Mouse (Mus musculus): ENCODE measurements around the gene Fam57b. TPM values are rescaled to one million over a fixed set of nuclear protein-coding genes. Genes with fewer than 3 reads are reported as not detected.

The Fam57b gene
- polyA plus RNA-seq, 1 experiment from 2014 or later = 10.5 TPM

DNA sequence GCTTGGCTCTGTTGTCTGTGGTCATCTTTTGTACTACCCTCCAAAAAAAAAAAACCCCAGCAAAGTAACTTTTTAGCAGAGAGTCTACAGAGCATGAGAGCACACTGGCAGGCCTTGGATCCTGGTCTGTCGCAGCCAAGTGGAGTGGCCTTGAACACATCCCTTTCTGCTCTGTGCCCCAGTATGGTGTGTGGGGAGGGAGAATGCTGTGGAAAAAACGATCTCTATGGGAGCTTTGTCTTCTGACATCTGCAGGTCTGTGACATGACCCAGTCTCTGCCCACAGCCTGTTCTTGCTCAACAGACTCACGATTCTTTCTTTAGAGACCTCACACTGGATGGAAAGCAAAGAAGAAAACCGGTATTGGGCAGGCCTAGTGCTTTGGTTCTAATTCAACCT, 36.5 kb upstream of the Fam57b start:
- 89% methylated on average over 4 of the region's 4 CpGs for WGBS
- no peak overlapping the region for H3K27ac ChIP-seq (ENCODE audit: low read depth, low read length)
- H3K9me3 ChIP-seq (ENCODE audit: control insufficient read depth, low read length) = no peaks in the 10 kb centered on the region
- peaks cover 11% of the 10 kb centered on the region for H3K36me3 ChIP-seq (ENCODE audit: control insufficient read depth, insufficient read depth, low read length)
- H3K4me3 ChIP-seq (ENCODE audit: low read depth, low read length) = no peak overlapping the region
- H3K9ac ChIP-seq (ENCODE audit: low read length) = no peak overlapping the region
- H3K4me2 ChIP-seq = peak overlapping the region; percentile 96
- no peaks in the 10 kb centered on the region for H3K27me3 ChIP-seq (ENCODE audit: control insufficient read depth, insufficient read depth, low read length)
- ATAC-seq (ENCODE audit: low FRiP score) = no peak
- DNase-seq (ENCODE audit: low spot score, missing footprints) = no peak
- peaks cover 9% of the 10 kb centered on the region for H3K4me1 ChIP-seq (ENCODE audit: control insufficient read depth, insufficient read depth, low read length)

GRCm38 (mm10) chr7:126761529-126762067, 35.9 kb upstream of the Fam57b start:
- Histone ChIP-seq H3K4me2 (no peak overlapping the region), H3K27ac (ENCODE audit: low read depth, low read length) (no peak overlapping the region), H3K9ac (ENCODE audit: low read length) (no peak overlapping the region)

DNA sequence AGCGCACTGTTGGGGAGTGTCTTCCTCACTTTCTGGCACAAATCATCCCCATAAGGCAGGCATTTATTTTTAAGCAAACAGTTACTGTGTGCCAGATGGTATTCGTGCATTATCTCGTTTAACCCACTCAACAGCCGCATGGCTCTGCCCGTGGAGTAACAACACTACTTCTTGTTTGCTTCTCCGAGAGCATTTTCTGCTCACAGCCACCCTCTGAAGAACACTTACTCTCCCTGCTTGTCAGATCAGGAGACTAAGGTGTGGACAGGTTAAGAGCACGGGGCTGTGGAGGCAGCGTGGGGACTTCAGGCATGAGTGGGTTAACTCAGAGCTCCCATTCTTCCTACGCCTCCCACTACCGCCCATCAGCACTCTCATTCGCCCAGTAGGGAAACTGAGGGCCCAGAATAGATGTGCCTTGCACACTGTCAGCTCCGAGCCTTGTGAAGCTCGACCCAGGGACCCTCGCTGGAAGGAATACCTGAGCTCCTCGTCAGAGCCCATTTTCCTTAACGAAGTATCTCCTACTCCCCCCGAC, 34.9 kb upstream of the Fam57b start:
- Histone ChIP-seq H3K4me2 (no peak overlapping the region), H3K4me3 (ENCODE audit: low read depth, low read length) (no peak overlapping the region), H3K27me3 (ENCODE audit: control insufficient read depth, insufficient read depth, low read length) (no peaks in the 10 kb centered on the region), H3K9me3 (ENCODE audit: control insufficient read depth, low read length) (no peaks in the 10 kb centered on the region), H3K36me3 (ENCODE audit: control insufficient read depth, insufficient read depth, low read length) (peaks cover 15% of the 10 kb centered on the region), H3K27ac (ENCODE audit: low read depth, low read length) (no peak overlapping the region), H3K9ac (ENCODE audit: low read length) (no peak overlapping the region; the same call in 1 of the 2 replicates), H3K4me1 (ENCODE audit: control insufficient read depth, insufficient read depth, low read length) (peaks cover 9% of the 10 kb centered on the region)
- 80% methylated on average over 17 of the region's 17 CpGs for WGBS
- peak; percentile 67 for DNase-seq (ENCODE audit: low spot score, missing footprints)
- no peak for ATAC-seq (ENCODE audit: low FRiP score)

More at GRCm38 (mm10) chr7:126761529-126762067, 35.9 kb upstream of the Fam57b start:
- Histone ChIP-seq H3K4me3 (ENCODE audit: low read depth, low read length) (no peak overlapping the region), H3K9me3 (ENCODE audit: control insufficient read depth, low read length) (no peaks in the 10 kb centered on the region), H3K36me3 (ENCODE audit: control insufficient read depth, insufficient read depth, low read length) (peaks cover 11% of the 10 kb centered on the region), H3K27me3 (ENCODE audit: control insufficient read depth, insufficient read depth, low read length) (no peaks in the 10 kb centered on the region), H3K4me1 (ENCODE audit: control insufficient read depth, insufficient read depth, low read length) (peaks cover 9% of the 10 kb centered on the region)
- WGBS = 78% methylated on average over 6 of the region's 6 CpGs
- DNase-seq (ENCODE audit: low spot score, missing footprints) (no peak), ATAC-seq (ENCODE audit: low FRiP score) (no peak)

DNA sequence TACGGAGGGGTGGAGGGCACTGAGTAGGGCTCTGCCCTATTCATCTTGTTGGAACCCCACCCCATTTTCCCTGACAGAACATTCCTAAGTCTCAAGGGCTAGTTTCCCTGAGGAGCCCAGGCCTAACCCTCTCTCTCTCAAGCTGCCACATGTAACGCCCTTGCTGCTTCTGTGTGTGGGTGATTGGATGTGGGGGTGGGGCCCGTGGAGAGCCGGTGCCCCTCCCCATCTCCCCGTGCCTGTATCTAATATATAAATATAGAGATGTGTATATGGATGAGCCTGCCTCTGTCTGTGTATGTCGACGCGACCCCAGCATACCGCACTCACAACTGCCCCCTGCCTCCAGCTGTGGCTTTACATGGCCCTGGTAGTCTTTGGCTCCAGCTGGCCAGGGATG, 31.9 kb upstream of the Fam57b start:
- ATAC-seq (ENCODE audit: low FRiP score) = no peak
- H3K27me3 ChIP-seq (ENCODE audit: control insufficient read depth, insufficient read depth, low read length) = no peaks in the 10 kb centered on the region
- WGBS = 95% methylated on average over 9 of the region's 9 CpGs
- H3K9me3 ChIP-seq (ENCODE audit: control insufficient read depth, low read length) = no peaks in the 10 kb centered on the region
- no peak overlapping the region for H3K4me3 ChIP-seq (ENCODE audit: low read depth, low read length)
- no peak overlapping the region for H3K27ac ChIP-seq (ENCODE audit: low read depth, low read length)
- H3K9ac ChIP-seq (ENCODE audit: low read length) = no peak overlapping the region
- H3K36me3 ChIP-seq (ENCODE audit: control insufficient read depth, insufficient read depth, low read length) = peaks cover 21% of the 10 kb centered on the region
- no peak overlapping the region for H3K4me2 ChIP-seq
- peaks cover 1% of the 10 kb centered on the region for H3K4me1 ChIP-seq (ENCODE audit: control insufficient read depth, insufficient read depth, low read length)
- DNase-seq (ENCODE audit: low spot score, missing footprints) = no peak

DNA sequence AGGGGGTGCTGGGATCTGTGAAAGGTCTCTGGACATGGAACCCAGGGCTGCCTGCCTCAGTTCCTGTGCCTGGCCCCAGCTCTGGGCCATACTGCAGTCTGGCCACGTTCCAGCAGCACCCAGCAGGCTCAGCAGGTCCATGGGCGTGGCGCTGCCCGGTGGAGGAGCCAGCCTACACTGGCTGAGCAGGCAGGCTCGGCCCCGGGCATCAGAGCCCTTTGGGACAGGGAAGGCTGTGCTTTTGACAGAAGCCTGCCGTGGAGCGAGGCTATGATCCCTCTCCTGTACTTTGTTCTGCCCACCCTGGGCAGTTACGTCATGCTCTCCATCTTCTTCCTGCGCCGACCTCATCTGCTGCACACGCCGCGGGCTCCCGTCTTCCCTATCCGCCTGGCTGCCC, 31.3 kb upstream of the Fam57b start, which contains the start of gene Gdpd3:
TSS of gene Gdpd3 (plus strand) at position 134 of the 400 bp plus-strand sequence.
- Histone ChIP-seq H3K27me3 (ENCODE audit: control insufficient read depth, insufficient read depth, low read length) (no peaks in the 10 kb centered on the region), H3K9me3 (ENCODE audit: control insufficient read depth, low read length) (no peaks in the 10 kb centered on the region), H3K4me3 (ENCODE audit: low read depth, low read length) (no peak within 1 kb of the TSS), H3K27ac (ENCODE audit: low read depth, low read length) (no peak within 1 kb of the TSS), H3K4me2 (no peak within 1 kb of the TSS), H3K9ac (ENCODE audit: low read length) (no peak within 1 kb of the TSS), H3K36me3 (ENCODE audit: control insufficient read depth, insufficient read depth, low read length) (peaks cover 23% of the 10 kb centered on the region), H3K4me1 (ENCODE audit: control insufficient read depth, insufficient read depth, low read length) (no peaks in the 10 kb centered on the region)
- 94% methylated on average over 16 of the region's 16 CpGs for WGBS
- ATAC-seq (ENCODE audit: low FRiP score) (no peak), DNase-seq (ENCODE audit: low spot score, missing footprints) (no peak)

DNA sequence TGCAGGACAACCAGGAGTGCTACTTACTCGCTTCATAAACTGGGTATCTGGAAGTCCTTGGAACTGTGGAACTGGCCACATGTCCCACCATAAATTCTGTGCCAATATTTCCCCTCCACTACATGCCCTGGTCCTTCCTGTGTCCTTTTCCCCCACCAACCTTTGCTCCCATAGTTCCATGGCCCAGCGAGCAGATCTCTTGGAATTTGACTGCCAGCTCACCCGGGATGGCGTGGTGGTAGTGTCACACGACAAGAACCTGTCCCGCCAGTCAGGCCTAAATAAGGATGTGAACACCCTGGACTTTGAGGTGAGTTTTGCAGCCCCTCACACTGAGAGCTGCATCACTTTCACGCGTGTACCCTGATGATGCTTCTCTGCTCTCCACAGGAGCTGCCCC, 30.5 kb upstream of the Fam57b start:
- Histone ChIP-seq H3K27me3 (ENCODE audit: control insufficient read depth, insufficient read depth, low read length) (no peaks in the 10 kb centered on the region), H3K9me3 (ENCODE audit: control insufficient read depth, low read length) (no peaks in the 10 kb centered on the region), H3K9ac (ENCODE audit: low read length) (no peak overlapping the region), H3K4me1 (ENCODE audit: control insufficient read depth, insufficient read depth, low read length) (no peaks in the 10 kb centered on the region), H3K4me3 (ENCODE audit: low read depth, low read length) (no peak overlapping the region), H3K36me3 (ENCODE audit: control insufficient read depth, insufficient read depth, low read length) (peaks cover 24% of the 10 kb centered on the region), H3K4me2 (no peak overlapping the region), H3K27ac (ENCODE audit: low read depth, low read length) (no peak overlapping the region)
- DNase-seq (ENCODE audit: low spot score, missing footprints) = no peak
- ATAC-seq (ENCODE audit: low FRiP score) = no peak
- WGBS = 94% methylated on average over 8 of the region's 8 CpGs

DNA sequence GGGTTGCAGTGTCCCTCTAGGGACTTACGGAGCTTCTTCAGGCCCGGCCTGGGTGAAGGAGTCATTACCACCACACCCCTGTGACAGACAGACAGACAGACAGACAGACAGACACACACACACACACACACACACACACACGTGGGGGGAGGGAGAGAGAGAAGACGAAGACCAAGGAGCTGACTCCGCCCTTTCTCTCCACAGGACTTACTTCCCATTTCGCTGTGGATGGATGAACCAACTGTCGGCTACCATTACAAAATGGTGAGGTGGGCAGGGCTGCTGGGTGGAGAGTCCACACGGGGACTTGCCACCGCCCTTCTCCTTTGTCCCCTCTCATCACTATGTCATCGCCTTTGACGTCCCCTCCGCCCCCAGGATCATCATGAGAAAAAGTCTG, 26.7 kb upstream of the Fam57b start:
- H3K4me1 ChIP-seq (ENCODE audit: control insufficient read depth, insufficient read depth, low read length) = peaks cover under 1% of the 10 kb centered on the region; the same call in 1 of the 2 replicates
- no peak overlapping the region for H3K27ac ChIP-seq (ENCODE audit: low read depth, low read length)
- H3K9ac ChIP-seq (ENCODE audit: low read length) = no peak overlapping the region
- H3K4me3 ChIP-seq (ENCODE audit: low read depth, low read length) = no peak overlapping the region
- DNase-seq (ENCODE audit: low spot score, missing footprints) = no peak
- peaks cover 14% of the 10 kb centered on the region for H3K36me3 ChIP-seq (ENCODE audit: control insufficient read depth, insufficient read depth, low read length)
- H3K4me2 ChIP-seq = no peak overlapping the region
- 90% methylated on average over 12 of the region's 12 CpGs for WGBS
- no peaks in the 10 kb centered on the region for H3K9me3 ChIP-seq (ENCODE audit: control insufficient read depth, low read length)
- no peak for ATAC-seq (ENCODE audit: low FRiP score)
- no peaks in the 10 kb centered on the region for H3K27me3 ChIP-seq (ENCODE audit: control insufficient read depth, insufficient read depth, low read length)

GRCm38 (mm10) chr7:126773351-126773750, 24.1 kb upstream of the Fam57b start:
- peaks cover 16% of the 10 kb centered on the region; the same call in 1 of the 2 replicates for H3K4me1 ChIP-seq (ENCODE audit: control insufficient read depth, insufficient read depth, low read length)
- no peak for DNase-seq (ENCODE audit: low spot score, missing footprints)
- 86% methylated on average over 2 of the region's 2 CpGs for WGBS
- H3K9me3 ChIP-seq (ENCODE audit: control insufficient read depth, low read length) = no peaks in the 10 kb centered on the region
- H3K36me3 ChIP-seq (ENCODE audit: control insufficient read depth, insufficient read depth, low read length) = 0 out of 2 replicates have a peak, but pooled peaks cover 7% of the 10 kb centered on the region
- H3K4me2 ChIP-seq = no peak overlapping the region
- no peaks in the 10 kb centered on the region for H3K27me3 ChIP-seq (ENCODE audit: control insufficient read depth, insufficient read depth, low read length)
- no peak overlapping the region for H3K4me3 ChIP-seq (ENCODE audit: low read depth, low read length)
- ATAC-seq (ENCODE audit: low FRiP score) = no peak
- no peak overlapping the region for H3K9ac ChIP-seq (ENCODE audit: low read length)
- no peak overlapping the region for H3K27ac ChIP-seq (ENCODE audit: low read depth, low read length)

DNA sequence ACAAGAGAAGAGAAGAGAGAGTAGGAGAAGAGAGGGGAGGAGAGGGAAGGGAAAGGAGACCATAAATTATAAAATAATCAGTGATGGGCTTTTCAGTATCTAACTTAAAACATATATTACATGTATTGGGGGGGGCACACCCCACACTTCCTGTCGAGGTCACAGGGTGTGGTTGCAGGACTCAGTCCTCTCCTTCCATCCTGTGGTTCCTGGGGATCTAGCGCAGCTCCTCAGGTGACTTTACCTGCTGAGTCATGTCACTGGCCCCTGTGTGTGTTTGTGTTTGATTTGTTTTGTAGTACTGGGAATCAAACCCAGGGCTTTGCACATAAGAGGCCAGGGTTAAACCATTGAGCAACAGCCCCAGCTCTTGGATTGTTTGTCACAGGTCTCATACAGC, 23.0 kb upstream of the Fam57b start:
- no peaks in the 10 kb centered on the region for H3K27me3 ChIP-seq (ENCODE audit: control insufficient read depth, insufficient read depth, low read length)
- H3K27ac ChIP-seq (ENCODE audit: low read depth, low read length) = no peak overlapping the region
- H3K9me3 ChIP-seq (ENCODE audit: control insufficient read depth, low read length) = no peaks in the 10 kb centered on the region
- H3K4me1 ChIP-seq (ENCODE audit: control insufficient read depth, insufficient read depth, low read length) = peaks cover 16% of the 10 kb centered on the region; the same call in 1 of the 2 replicates
- 87% methylated on average over 2 of the region's 2 CpGs for WGBS
- H3K4me3 ChIP-seq (ENCODE audit: low read depth, low read length) = no peak overlapping the region
- ATAC-seq (ENCODE audit: low FRiP score) (no peak), DNase-seq (ENCODE audit: low spot score, missing footprints) (no peak)
- H3K36me3 ChIP-seq (ENCODE audit: control insufficient read depth, insufficient read depth, low read length) = 0 out of 2 replicates have a peak, but pooled peaks cover 4% of the 10 kb centered on the region
- H3K4me2 ChIP-seq = no peak overlapping the region
- no peak overlapping the region for H3K9ac ChIP-seq (ENCODE audit: low read length)

Data from midbrain, embryonic 11.5 days (tissue).